Mouse (Mus musculus): ENCODE results near the gene 1700028K03Rik.
A peak's percentile ranks its signal among the peaks of the same experiment; 100 is the strongest.

DNA sequence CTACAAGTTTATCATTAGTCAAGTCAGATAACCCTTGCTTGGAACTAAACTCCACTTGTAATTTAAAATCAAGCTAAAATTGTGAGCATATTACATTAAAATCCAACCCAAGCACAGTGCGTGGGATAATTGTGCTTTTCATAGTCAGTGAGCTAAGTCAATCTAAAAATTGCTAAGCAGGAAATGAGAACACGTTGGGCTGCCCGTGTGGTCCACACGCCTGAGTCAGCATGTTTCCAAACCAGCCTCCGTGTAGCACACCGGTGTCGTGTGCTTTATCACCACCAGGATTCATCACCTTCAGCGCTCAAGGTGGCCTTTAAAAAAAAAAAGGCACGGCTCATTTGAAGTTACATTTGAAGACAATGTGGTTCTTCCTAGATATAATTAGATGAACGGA, 10.2 kb upstream of the 1700028K03Rik start:
- TF ChIP-seq MAFK (IDR thresholded peaks at IDR 0.05; ENCODE audit: insufficient read depth, low read depth, low read length) (peak; percentile 51; the same call in 1 of the 2 replicates), HCFC1 (IDR thresholded peaks at IDR 0.05; ENCODE audit: borderline replicate concordance, insufficient read depth, low read length) (no peak), ZC3H11A (IDR thresholded peaks at IDR 0.05; ENCODE audit: borderline replicate concordance, low read depth, low read length) (no peak)

Measured in ES-E14 (cell line).